ENCODE assay signal across 9 mouse cellular contexts in genomic region chrX:102159778-102160177, GRCm38 (mm10). TPM values are rescaled to one million over a fixed set of nuclear protein-coding genes. Genes with fewer than 3 reads are reported as not detected.
DNase-seq lines count a peak whose midpoint lies in the region; ATAC-seq and TF ChIP-seq lines count a peak whose summit lies in the region.
"Had no signal": no experiment of that assay in that cellular context is flagged by ENCODE, and none has a peak within 500 bp of the region (broad histone marks: within the 10 kb centered on the region; RNA-seq: fewer than 3 reads in every experiment).

No protein-coding gene starts in this region.

- no peaks in the 10 kb centered on the region for H3K36me3 ChIP-seq in liver, adult 2 months (ENCODE audit: control insufficient read depth, insufficient read depth, low read length)
- no peaks in the 10 kb centered on the region for H3K36me3 ChIP-seq in liver, embryonic 12.5 days
- H3K36me3 ChIP-seq in neural tube, embryonic 15.5 days: no peaks in the 10 kb centered on the region
- H3K36me3 ChIP-seq: limb, embryonic 15.5 days had no signal

- peak; percentile 35; the same call in 1 of the 2 replicates for TF ChIP-seq CTCF in liver, adult 2 months (IDR thresholded peaks at IDR 0.05; ENCODE audit: low read depth, low read length)

- H3K9me3 ChIP-seq in liver, embryonic 12.5 days (replicated peaks): no peaks in the 10 kb centered on the region
- H3K9me3 ChIP-seq in neural tube, embryonic 15.5 days (replicated peaks): no peaks in the 10 kb centered on the region
- H3K9me3 ChIP-seq: limb, embryonic 15.5 days had no signal

- H3K4me3 ChIP-seq in liver, adult 2 months (ENCODE audit: insufficient read depth, low read depth, low read length): no peak overlapping the region
- H3K4me3 ChIP-seq in liver, embryonic 12.5 days: no peak overlapping the region
- H3K4me3 ChIP-seq in neural tube, embryonic 15.5 days (replicated peaks): no peak overlapping the region
- H3K4me3 ChIP-seq: limb, embryonic 15.5 days had no signal

- no peak for ATAC-seq in liver, embryonic 12.5 days
- ATAC-seq in neural tube, embryonic 15.5 days (ENCODE audit: low FRiP score): no peak

- TF ChIP-seq POLR2A in liver, adult 2 months (IDR thresholded peaks at IDR 0.05; ENCODE audit: extremely low read depth, insufficient read depth, low read length): no peak

- H3K9ac ChIP-seq in liver, adult 2 months (ENCODE audit: low read depth, low read length): no peak overlapping the region
- no peak overlapping the region for H3K9ac ChIP-seq in liver, embryonic 12.5 days
- no peak overlapping the region for H3K9ac ChIP-seq in neural tube, embryonic 15.5 days (replicated peaks)
- H3K9ac ChIP-seq: limb, embryonic 15.5 days had no signal

- no peaks in the 10 kb centered on the region for H3K79me2 ChIP-seq in liver, adult 2 months (ENCODE audit: control insufficient read depth, insufficient read depth, low read length)

- H3K27me3 ChIP-seq in liver, adult 2 months (ENCODE audit: control insufficient read depth, insufficient read depth, low read length): no peaks in the 10 kb centered on the region
- 0 out of 2 replicates have a peak, but pooled peaks cover 3% of the 10 kb centered on the region for H3K27me3 ChIP-seq in liver, embryonic 12.5 days (replicated peaks)
- H3K27me3 ChIP-seq in neural tube, embryonic 15.5 days (replicated peaks): no peaks in the 10 kb centered on the region
- H3K27me3 ChIP-seq: limb, embryonic 15.5 days had no signal

- peak; percentile 30 to 39 for DNase-seq in cerebellum, postnatal 10 days
- DNase-seq in cerebellum, adult 11-12 months: no peak
- DNase-seq in liver, adult 2 months (ENCODE audit: extremely low read depth, low read depth, low spot score): peak; percentile 31
- peak; percentile 35 to 64 for DNase-seq in adrenal gland, postnatal 36 days
- peak; percentile 26 to 44 for DNase-seq in kidney, postnatal 4 days
- peak; percentile 3 to 25 for DNase-seq in thymus, adult 18-20 months

- peaks cover 2% of the 10 kb centered on the region; the same call in 1 of the 2 replicates for H3K4me1 ChIP-seq in liver, adult 2 months (ENCODE audit: control insufficient read depth, insufficient read depth, low read length)
- peaks cover 10% of the 10 kb centered on the region; the same call in 1 of the 2 replicates for H3K4me1 ChIP-seq in liver, embryonic 12.5 days
- no peaks in the 10 kb centered on the region for H3K4me1 ChIP-seq in neural tube, embryonic 15.5 days
- H3K4me1 ChIP-seq: limb, embryonic 15.5 days had no signal

- H3K4me2 ChIP-seq in liver, embryonic 12.5 days: no peak overlapping the region
- H3K4me2 ChIP-seq in neural tube, embryonic 15.5 days: no peak overlapping the region
- H3K4me2 ChIP-seq: limb, embryonic 15.5 days had no signal

- 84% methylated on average over 2 of the region's 2 CpGs for WGBS in liver, adult 2 months
- WGBS in liver, embryonic 12.5 days (ENCODE audit: insufficient replicate concordance): 41% methylated on average over 2 of the region's 2 CpGs
- 45% methylated on average over 2 of the region's 2 CpGs for WGBS in neural tube, embryonic 15.5 days

- no peak overlapping the region for H3K27ac ChIP-seq in liver, adult 2 months (replicated peaks; ENCODE audit: insufficient read depth, low read depth, low read length)
- no peak overlapping the region for H3K27ac ChIP-seq in liver, embryonic 12.5 days
- H3K27ac ChIP-seq in neural tube, embryonic 15.5 days (replicated peaks): no peak overlapping the region
- H3K27ac ChIP-seq: limb, embryonic 15.5 days had no signal

RNA-seq across cellular contexts. Expression of gene Ercc6l, which starts 2.9 kb away (rescaled TPM):
- 0.28 and 0.34 TPM in 2 replicates for total RNA-seq in liver, adult 2 months (2014; rRNA removed)
- 0.04 and 0.06 TPM in 2 replicates for polyA plus RNA-seq in liver, adult 2 months (2012; rRNA removed)
- polyA plus RNA-seq in liver, embryonic 12.5 days (2016; fragmentation: Nextera tagmentation; extraction: Ambion mirVana): 16.1 and 17.0 TPM in 2 replicates
- under 1 TPM; 0.63 to 0.89 TPM for total RNA-seq in adrenal gland, postnatal 36 days (2021)
- 1.1 and 3.4 TPM in 2 replicates for polyA plus RNA-seq in neural tube, embryonic 15.5 days (2015; fragmentation: Nextera tagmentation; extraction: Ambion mirVana)

RNA-seq across cellular contexts. Expression of gene Rps4x, which starts 29.4 kb away (rescaled TPM):
- total RNA-seq in liver, adult 2 months (2014; rRNA removed): 619 and 632 TPM in 2 replicates
- 187 and 189 TPM in 2 replicates for polyA plus RNA-seq in liver, adult 2 months (2012; rRNA removed)
- polyA plus RNA-seq in liver, embryonic 12.5 days (2016; fragmentation: Nextera tagmentation; extraction: Ambion mirVana): 627 and 649 TPM in 2 replicates
- 1,000 to 10,000 TPM in 1 of 2 experiments, 100 to 1,000 TPM in 1; 902 to 1,048 TPM for total RNA-seq in adrenal gland, postnatal 36 days (2021)
- 357 and 446 TPM in 2 replicates for polyA plus RNA-seq in neural tube, embryonic 15.5 days (2015; fragmentation: Nextera tagmentation; extraction: Ambion mirVana)

RNA-seq across cellular contexts. Expression of gene Pin4, which starts 40.5 kb away (rescaled TPM):
- total RNA-seq in liver, adult 2 months (2014; rRNA removed): 6.8 and 14.0 TPM in 2 replicates
- 2.2 and 3.8 TPM in 2 replicates for polyA plus RNA-seq in liver, adult 2 months (2012; rRNA removed)
- 52.7 and 65.9 TPM in 2 replicates for polyA plus RNA-seq in liver, embryonic 12.5 days (2016; fragmentation: Nextera tagmentation; extraction: Ambion mirVana)
- 10 to 100 TPM; 58.7 to 59.6 TPM for total RNA-seq in adrenal gland, postnatal 36 days (2021)
- 69.9 and 71.6 TPM in 2 replicates for polyA plus RNA-seq in neural tube, embryonic 15.5 days (2015; fragmentation: Nextera tagmentation; extraction: Ambion mirVana)

Comparison
In these comparisons a context has a peak if more than half of its experiments do, and no peak if none do; other contexts are left out.
1. RNA of gene Pin4, which starts 40.5 kb away (polyA plus RNA-seq): 69.9 to 71.6 TPM in neural tube, embryonic 15.5 days and 52.7 to 65.9 TPM in liver, embryonic 12.5 days; 2.2 to 3.8 TPM in liver, adult 2 months; every median in the first group is over 10 times any median in the second.